Mouse (Mus musculus) ES-E14 (cell line): ENCODE results near the gene Syt2. TPM values are rescaled to one million over a fixed set of nuclear protein-coding genes. Genes with fewer than 3 reads are reported as not detected.

ENCODE experiments used
- DNase-seq: peaks from one replicate; pipeline ENCODE4 v3.0.0-alpha.2; 2013; ENCODE audit warnings: low read depth, low spot score
- H3K27ac ChIP-seq: 2 replicates; pipeline ENCODE4 v1.5.1; 2012; ENCODE audit warnings: low read depth, mild to moderate bottlenecking, low read length, moderate library complexity, mixed read lengths; ENCODE audit not compliant: poor library complexity, insufficient read depth, severe bottlenecking
- H3K36me3 ChIP-seq: 2 replicates; pipeline ENCODE4 v1.6.1; 2012; ENCODE audit warnings: mild to moderate bottlenecking, low read length, moderate library complexity, mixed read lengths; ENCODE audit not compliant: control insufficient read depth, poor library complexity, insufficient read depth, severe bottlenecking
- H3K4me1 ChIP-seq, 2 experiments: fragments of 150-350 bp in 1 of 2; sonication (generic) in 1 of 2; 2 replicates each; pipeline ENCODE4 v1.6.1; 2012; ENCODE audit warnings: low read length in 2 of 2, mild to moderate bottlenecking in 1 of 2, mixed read lengths in 1 of 2; ENCODE audit not compliant: control insufficient read depth in 2 of 2, insufficient read depth in 2 of 2, poor library complexity in 1 of 2
- H3K4me3 ChIP-seq, 2 experiments: fragments of 150-350 bp in 1 of 2; sonication (generic) in 1 of 2; 2 replicates each; pipeline ENCODE4 v1.5.1; 2012; ENCODE audit warnings: low read length in 2 of 2, low read depth in 1 of 2, mild to moderate bottlenecking in 1 of 2, mixed read lengths in 1 of 2; ENCODE audit not compliant: insufficient read depth in 1 of 2, poor library complexity in 1 of 2, severe bottlenecking in 1 of 2
- H3K9ac ChIP-seq: 2 replicates; pipeline ENCODE4 v1.6.1; 2012; ENCODE audit warnings: low read depth, mild to moderate bottlenecking, low read length, mixed read lengths; ENCODE audit not compliant: poor library complexity, insufficient read depth, severe bottlenecking
- H3K9me3 ChIP-seq: fragments of 150-350 bp; sonication (generic); 2 replicates; pipeline ENCODE4 v1.6.1; 2012; ENCODE audit warnings: low read depth, mild to moderate bottlenecking, low read length; ENCODE audit not compliant: control insufficient read depth, insufficient read depth
- CHD2 ChIP-seq: IDR thresholded peaks from 2 replicates; pipeline ENCODE4 v1.6.1; 2014; ENCODE audit warnings: mild to moderate bottlenecking, low read depth, low read length, inconsistent platforms
- HCFC1 ChIP-seq: IDR thresholded peaks from 2 replicates; pipeline ENCODE4 v1.6.1; 2012; ENCODE audit warnings: low read length, inconsistent platforms, borderline replicate concordance; ENCODE audit not compliant: insufficient read depth
- MAFK ChIP-seq: IDR thresholded peaks from 2 replicates; pipeline ENCODE4 v1.6.1; 2014; ENCODE audit warnings: mild to moderate bottlenecking, low read depth, low read length, inconsistent platforms; ENCODE audit not compliant: insufficient read depth
- ZC3H11A ChIP-seq: IDR thresholded peaks from 2 replicates; pipeline ENCODE4 v1.6.1; 2012; ENCODE audit warnings: low read depth, mild to moderate bottlenecking, inconsistent platforms, low read length, borderline replicate concordance
- ZNF384 ChIP-seq: IDR thresholded peaks from 2 replicates; pipeline ENCODE4 v1.6.1; 2012; ENCODE audit warnings: low read depth, low read length, inconsistent platforms
- in situ Hi-C, 2 experiments: fragments of 600-800 bp; cut with MboI; formaldehyde crosslinking; loops; one replicate each; pipeline ENCODE4 v1.15.1; 2025; ENCODE audit warnings: low sequenced_read_pairs in 2 of 2, inconsistent platforms in 1 of 2; ENCODE audit not compliant: unreplicated experiment in 2 of 2
- total RNA-seq: library from RNA; depleted of rRNA; stranded (reverse); fragments of 300-350 nt; gene quantifications from 2 replicates; pipeline ENCODE4 v1.2.3, GENCODE M21; 2012

Gene Syt2
- total RNA-seq, 1 experiment = 0.62 TPM

GRCm38 (mm10) chr1:134763776-134764438 lies 117.4 kb downstream of the Syt2 start:
- TF ChIP-seq MAFK (no peak), ZNF384 (no peak), ZC3H11A (no peak), HCFC1 (no peak), CHD2 (no peak)
- H3K9ac ChIP-seq = no peak overlapping the region
- in situ Hi-C loops = no loop called here
- H3K27ac ChIP-seq = no peak overlapping the region
- no peaks in the 10 kb centered on the region for H3K36me3 ChIP-seq
- H3K4me1 ChIP-seq = no peaks in the 10 kb centered on the region
- no peak for DNase-seq
- H3K4me3 ChIP-seq = no peak overlapping the region
- no peaks in the 10 kb centered on the region for H3K9me3 ChIP-seq

- no peak overlapping the region for H3K27ac ChIP-seq
- in situ Hi-C loops = no loop called here
Observed at GRCm38 (mm10) chr1:134764831-134765458, 118.5 kb downstream of the Syt2 start.

GRCm38 (mm10) chr1:134766448-134766847 lies 120.0 kb downstream of the Syt2 start:
- no peak for DNase-seq
- H3K27ac ChIP-seq = no peak overlapping the region
- no peak for TF ChIP-seq CHD2
- TF ChIP-seq ZNF384 = no peak
- no peak for TF ChIP-seq HCFC1
- no peak for TF ChIP-seq ZC3H11A
- no peak for TF ChIP-seq MAFK
- no peaks in the 10 kb centered on the region for H3K4me1 ChIP-seq
- H3K36me3 ChIP-seq = no peaks in the 10 kb centered on the region
- in situ Hi-C loops = no loop called here
- H3K9ac ChIP-seq = no peak overlapping the region
- H3K4me3 ChIP-seq = no peak overlapping the region
- H3K9me3 ChIP-seq = no peaks in the 10 kb centered on the region

More at GRCm38 (mm10) chr1:134764831-134765458, 118.5 kb downstream of the Syt2 start:
- H3K9ac ChIP-seq = no peak overlapping the region
- TF ChIP-seq MAFK = no peak
- no peak for TF ChIP-seq CHD2
- no peak for TF ChIP-seq HCFC1
- no peak for DNase-seq
- H3K4me1 ChIP-seq = no peaks in the 10 kb centered on the region
- no peaks in the 10 kb centered on the region for H3K36me3 ChIP-seq
- no peaks in the 10 kb centered on the region for H3K9me3 ChIP-seq
- H3K4me3 ChIP-seq = no peak overlapping the region

- H3K9me3 ChIP-seq = no peaks in the 10 kb centered on the region
- H3K4me3 ChIP-seq = no peak overlapping the region
- in situ Hi-C loops = no loop called here
- H3K27ac ChIP-seq = no peak overlapping the region
- DNase-seq = no peak
- no peaks in the 10 kb centered on the region; a peak in 1 of 4 replicates for H3K4me1 ChIP-seq
- TF ChIP-seq ZC3H11A (0 out of 2 replicates have a peak, but pooled peaks have one; percentile 1), CHD2 (no peak)
- no peak overlapping the region for H3K9ac ChIP-seq
- no peaks in the 10 kb centered on the region for H3K36me3 ChIP-seq
Observed at GRCm38 (mm10) chr1:134770312-134770711, 123.8 kb downstream of the Syt2 start.

GRCm38 (mm10) chr1:134771353-134771752 lies 124.9 kb downstream of the Syt2 start:
- Histone ChIP-seq H3K9me3 (no peaks in the 10 kb centered on the region), H3K9ac (no peak overlapping the region), H3K4me1 (no peaks in the 10 kb centered on the region; a peak in 1 of 4 replicates), H3K36me3 (no peaks in the 10 kb centered on the region), H3K27ac (no peak overlapping the region), H3K4me3 (no peak overlapping the region)
- DNase-seq = no peak
- in situ Hi-C loops = no loop called here
- TF ChIP-seq MAFK (0 out of 2 replicates have a peak, but pooled peaks have one; percentile 34), HCFC1 (no peak)
